ENCODE assay signal across 7 mouse cellular contexts in the genomic region with DNA sequence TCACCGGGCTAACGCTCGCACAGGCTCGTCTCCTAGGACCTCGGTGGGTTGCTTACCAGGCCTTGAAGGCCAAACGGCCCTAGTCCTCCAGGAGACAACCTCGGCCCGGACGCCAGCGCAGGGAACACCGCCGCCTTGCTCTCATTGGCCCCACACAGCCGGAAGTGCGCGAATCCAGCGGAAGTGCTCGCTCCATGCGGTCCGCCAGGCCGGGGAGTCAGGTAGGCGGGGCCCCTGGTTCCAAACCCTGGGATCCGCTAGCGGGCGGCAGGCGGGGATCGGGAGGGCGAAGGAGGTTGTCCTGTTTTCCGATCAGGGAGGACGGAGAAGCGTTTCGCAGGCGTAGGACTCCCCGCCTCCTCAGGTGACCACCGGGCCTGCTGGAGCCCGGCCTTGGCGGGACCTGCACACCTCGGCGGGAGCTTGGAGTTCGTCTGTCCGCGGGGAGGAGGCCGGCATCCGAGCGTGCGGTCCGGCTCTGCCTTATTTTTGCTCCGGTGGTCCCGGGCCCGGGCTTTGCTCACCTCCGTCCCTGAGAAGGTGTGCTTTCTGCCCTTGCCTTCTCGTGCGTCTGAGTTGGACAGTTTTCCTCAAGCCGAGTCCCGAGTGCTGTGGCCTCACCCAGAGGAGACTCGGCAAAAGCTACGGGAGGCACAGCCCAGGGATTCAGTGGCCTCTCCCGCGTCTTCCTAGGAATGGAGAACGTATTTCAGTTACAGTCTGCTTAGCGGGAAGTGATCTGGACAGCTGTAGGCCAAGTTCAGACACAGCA. TPM values are rescaled to one million over a fixed set of nuclear protein-coding genes. Genes with fewer than 3 reads are reported as not detected.
DNase-seq lines count a peak whose midpoint lies in the region; ATAC-seq and TF ChIP-seq lines count a peak whose summit lies in the region.

A gene (minus strand): TSS at position 150 of the 772 bp plus-strand sequence.
A gene (plus strand): TSS at position 177 of the 772 bp plus-strand sequence.

- peak within 1 kb of the TSS; percentile 87 for H3K27ac ChIP-seq in intestine, postnatal 0 days (ENCODE audit: low read depth, low read length)
- peak within 1 kb of the TSS; percentile 63 for H3K27ac ChIP-seq in midbrain, embryonic 12.5 days (replicated peaks)
- H3K27ac ChIP-seq in small intestine, adult 2 months (ENCODE audit: insufficient read depth, low read depth, low read length): peak within 1 kb of the TSS; percentile 72

- H3K4me3 ChIP-seq in intestine, postnatal 0 days (ENCODE audit: low read depth, low read length): peak within 1 kb of the TSS; percentile 72
- peak within 1 kb of the TSS; percentile 87 for H3K4me3 ChIP-seq in midbrain, embryonic 12.5 days
- peak within 1 kb of the TSS; percentile 84 for H3K4me3 ChIP-seq in small intestine, adult 2 months (ENCODE audit: low read depth, low read length)

- peak within 1 kb of the TSS; percentile 53 for H3K9ac ChIP-seq in intestine, postnatal 0 days (ENCODE audit: low read depth, low read length)
- peak within 1 kb of the TSS; percentile 77 for H3K9ac ChIP-seq in midbrain, embryonic 12.5 days (replicated peaks)

- no peaks in the 10 kb centered on the region for H3K27me3 ChIP-seq in intestine, postnatal 0 days (replicated peaks; ENCODE audit: control insufficient read depth, insufficient read depth, low read length)
- no peaks in the 10 kb centered on the region for H3K27me3 ChIP-seq in midbrain, embryonic 12.5 days
- no peaks in the 10 kb centered on the region for H3K27me3 ChIP-seq in small intestine, adult 2 months (ENCODE audit: control insufficient read depth, insufficient read depth, low read length)

- DNase-seq in adrenal gland, adult 8-10 months: peak; percentile 92
- DNase-seq in embryo, embryonic 9.5 days (ENCODE audit: extremely low spot score): peak; percentile 95
- peak; percentile 91 to 96 for DNase-seq in gastrocnemius, postnatal 4 days (ENCODE audit: low spot score in 2 of 2)
- peak; percentile 95 for DNase-seq in left cerebral cortex, postnatal 4 days

- H3K36me3 ChIP-seq in intestine, postnatal 0 days (ENCODE audit: control insufficient read depth, insufficient read depth): peaks cover 25% of the 10 kb centered on the region
- H3K36me3 ChIP-seq in midbrain, embryonic 12.5 days: peaks cover 37% of the 10 kb centered on the region
- H3K36me3 ChIP-seq in small intestine, adult 2 months (ENCODE audit: control insufficient read depth, insufficient read depth, low read length): peaks cover 22% of the 10 kb centered on the region

- peak within 1 kb of the TSS; percentile 76 for H3K4me2 ChIP-seq in intestine, postnatal 0 days (replicated peaks; ENCODE audit: low read depth)
- H3K4me2 ChIP-seq in midbrain, embryonic 12.5 days (replicated peaks): peak within 1 kb of the TSS; percentile 85

- intact Hi-C loops in left cerebral cortex, postnatal 4 days (cut with DNase I): no loop called here

- TF ChIP-seq POLR2A in small intestine, adult 2 months (IDR thresholded peaks at IDR 0.05; ENCODE audit: low read depth, low read length): peak; percentile 58

- peak; percentile 44 for TF ChIP-seq CTCF in intestine, postnatal 0 days (IDR thresholded peaks at IDR 0.05; ENCODE audit: low read depth)
- TF ChIP-seq CTCF in small intestine, adult 2 months (IDR thresholded peaks at IDR 0.05; ENCODE audit: extremely low read depth, insufficient read length, insufficient replicate concordance, low read depth, low read length): no peak

- no peaks in the 10 kb centered on the region for H3K9me3 ChIP-seq in intestine, postnatal 0 days (ENCODE audit: control insufficient read depth)
- H3K9me3 ChIP-seq in midbrain, embryonic 12.5 days: no peaks in the 10 kb centered on the region

- under 1% methylated on average over 60 of the region's 60 CpGs for WGBS in intestine, postnatal 0 days
- WGBS in midbrain, embryonic 12.5 days: under 1% methylated on average over 59 of the region's 60 CpGs
- WGBS in small intestine, adult 2 months: under 1% methylated on average over 60 of the region's 60 CpGs

- peaks cover 6% of the 10 kb centered on the region for H3K4me1 ChIP-seq in intestine, postnatal 0 days (replicated peaks; ENCODE audit: control insufficient read depth, insufficient read depth, low read length)
- peaks cover 16% of the 10 kb centered on the region for H3K4me1 ChIP-seq in midbrain, embryonic 12.5 days
- peaks cover 8% of the 10 kb centered on the region; the same call in 1 of the 2 replicates for H3K4me1 ChIP-seq in small intestine, adult 2 months (ENCODE audit: control insufficient read depth, insufficient read depth, insufficient read length, low read length)

- ATAC-seq in intestine, postnatal 0 days: peak; percentile 89
- ATAC-seq in midbrain, embryonic 12.5 days (ENCODE audit: low FRiP score, low read depth): peak; percentile 99

RNA-seq across cellular contexts. Expression of the first gene that starts in this region (rescaled TPM):
- total RNA-seq in adrenal gland, adult 8-10 months (2022): 10 to 100 TPM; 14.8 to 19.5 (median 17.8) TPM
- 10 to 100 TPM; 12.9 to 13.0 TPM for total RNA-seq in gastrocnemius, postnatal 4 days (2021)
- polyA plus RNA-seq in intestine, postnatal 0 days (2015; fragmentation: Nextera tagmentation; extraction: Ambion mirVana): 10.8 and 11.0 TPM in 2 replicates
- total RNA-seq in left cerebral cortex, postnatal 4 days (2021): 1 to 10 TPM; 5.9 to 6.0 TPM
- polyA plus RNA-seq in midbrain, embryonic 12.5 days (2016; fragmentation: Nextera tagmentation; extraction: Ambion mirVana): 13.9 and 14.7 TPM in 2 replicates
- 6.4 and 9.8 TPM in 2 replicates for polyA plus RNA-seq in small intestine, adult 2 months (2012; rRNA removed)

RNA-seq across cellular contexts. Expression of the second gene that starts in this region (rescaled TPM):
- 10 to 100 TPM; 19.9 to 25.1 (median 24.1) TPM for total RNA-seq in adrenal gland, adult 8-10 months (2022)
- 10 to 100 TPM; 25.0 to 27.6 TPM for total RNA-seq in gastrocnemius, postnatal 4 days (2021)
- 31.7 and 31.9 TPM in 2 replicates for polyA plus RNA-seq in intestine, postnatal 0 days (2015; fragmentation: Nextera tagmentation; extraction: Ambion mirVana)
- 10 to 100 TPM; 63.7 to 66.2 TPM for total RNA-seq in left cerebral cortex, postnatal 4 days (2021)
- polyA plus RNA-seq in midbrain, embryonic 12.5 days (2016; fragmentation: Nextera tagmentation; extraction: Ambion mirVana): 48.4 and 55.2 TPM in 2 replicates
- polyA plus RNA-seq in small intestine, adult 2 months (2012; rRNA removed): 5.1 and 16.8 TPM in 2 replicates

Comparison
In these comparisons a context has a peak if more than half of its experiments do, and no peak if none do; other contexts are left out.
1. Peak in every context shown above with its lines: DNase-seq, ATAC-seq, H3K4me3 ChIP-seq and H3K27ac ChIP-seq.